Mouse (Mus musculus) layer of hippocampus, postnatal 36 days (tissue): ENCODE measurements around the gene Adcy4. TPM values are rescaled to one million over a fixed set of nuclear protein-coding genes. Genes with fewer than 3 reads are reported as not detected.

Experiments used
- DNase-seq, 2 experiments: peaks; one replicate each; pipeline ENCODE4 v3.0.0; 2022
- total RNA-seq, 2 experiments: library from RNA; stranded (reverse); gene quantifications; 2 replicates each; pipeline ENCODE4 v1.2.3; 2021

Gene Adcy4
- 1 to 10 TPM; 2.5 to 3.2 TPM for total RNA-seq

DNA sequence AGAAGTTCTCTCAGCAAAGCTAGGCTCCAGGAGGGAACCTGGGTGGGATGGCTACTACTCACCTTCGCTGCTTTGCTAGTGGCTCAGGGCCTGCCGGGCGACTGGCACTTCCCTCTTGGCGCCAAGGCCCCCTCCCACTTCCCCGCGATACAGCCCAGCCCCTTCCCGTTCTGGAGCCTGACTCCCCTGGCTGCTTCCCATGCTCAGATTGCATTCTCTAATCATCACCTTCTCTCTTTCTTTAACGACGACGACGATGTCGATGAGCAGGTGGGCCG lies at the start of gene Adcy4:
Gene Adcy4, minus strand, starts transcription at position 138 of the 278 bp plus-strand sequence.
- no peak for DNase-seq

DNA sequence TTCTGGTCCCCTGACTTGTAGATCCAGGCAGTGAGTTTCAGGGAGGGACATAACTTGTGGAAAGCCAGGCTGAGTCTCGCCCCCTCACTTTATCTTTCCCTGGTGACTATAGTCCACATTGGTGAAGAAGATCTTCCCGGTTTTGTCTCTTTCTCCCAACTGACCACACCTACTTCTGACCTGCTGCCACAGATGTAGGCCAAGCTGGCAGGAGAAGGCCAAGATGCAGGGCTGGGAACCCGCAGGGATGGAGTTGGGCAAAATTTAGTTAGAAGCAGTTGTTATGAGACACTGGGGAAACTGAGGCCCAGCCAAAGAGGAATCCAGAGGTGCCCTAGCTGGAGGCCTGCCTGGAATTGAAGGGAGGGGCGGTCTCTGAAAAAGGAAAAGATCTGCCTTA lies 49.2 kb upstream of the Adcy4 start:
- DNase-seq = no peak

DNA sequence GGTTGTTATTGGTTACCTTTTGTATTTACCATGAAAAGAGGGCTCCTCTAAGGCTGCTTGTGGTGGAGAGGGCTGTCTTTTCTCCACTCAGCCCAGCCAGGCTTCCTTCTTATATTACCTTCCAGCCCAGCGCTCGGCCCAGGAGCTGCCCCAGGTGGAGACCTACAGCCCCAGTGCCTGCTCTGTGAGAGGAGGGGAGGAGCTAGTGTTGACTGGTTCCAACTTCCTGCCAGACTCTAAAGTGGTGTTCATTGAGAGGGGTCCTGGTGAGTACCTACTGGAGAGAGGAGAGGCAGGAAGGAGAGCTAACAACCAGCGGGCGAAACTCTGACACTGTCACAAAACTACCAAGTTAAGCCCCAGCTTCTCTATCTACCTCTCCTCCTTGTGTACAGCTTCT lies 46.4 kb upstream of the Adcy4 start:
- no peak for DNase-seq

DNA sequence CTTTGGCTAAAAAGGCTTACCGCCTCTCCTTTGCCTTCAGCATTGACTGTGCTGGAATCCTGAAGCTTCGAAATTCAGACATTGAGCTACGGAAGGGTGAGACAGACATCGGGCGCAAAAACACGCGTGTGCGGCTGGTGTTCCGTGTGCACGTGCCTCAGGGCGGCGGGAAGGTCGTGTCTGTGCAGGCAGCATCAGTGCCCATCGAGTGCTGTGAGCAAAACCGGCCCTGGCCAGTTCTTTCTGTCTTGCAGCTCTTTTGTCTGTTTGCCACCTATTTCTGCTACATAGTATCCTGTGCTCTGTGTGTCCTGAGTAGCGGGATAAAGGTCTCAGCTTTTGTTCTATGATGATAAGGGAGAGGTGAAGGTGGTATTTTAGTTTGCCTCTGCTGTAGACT lies 46.0 kb upstream of the Adcy4 start:
- no peak for DNase-seq

DNA sequence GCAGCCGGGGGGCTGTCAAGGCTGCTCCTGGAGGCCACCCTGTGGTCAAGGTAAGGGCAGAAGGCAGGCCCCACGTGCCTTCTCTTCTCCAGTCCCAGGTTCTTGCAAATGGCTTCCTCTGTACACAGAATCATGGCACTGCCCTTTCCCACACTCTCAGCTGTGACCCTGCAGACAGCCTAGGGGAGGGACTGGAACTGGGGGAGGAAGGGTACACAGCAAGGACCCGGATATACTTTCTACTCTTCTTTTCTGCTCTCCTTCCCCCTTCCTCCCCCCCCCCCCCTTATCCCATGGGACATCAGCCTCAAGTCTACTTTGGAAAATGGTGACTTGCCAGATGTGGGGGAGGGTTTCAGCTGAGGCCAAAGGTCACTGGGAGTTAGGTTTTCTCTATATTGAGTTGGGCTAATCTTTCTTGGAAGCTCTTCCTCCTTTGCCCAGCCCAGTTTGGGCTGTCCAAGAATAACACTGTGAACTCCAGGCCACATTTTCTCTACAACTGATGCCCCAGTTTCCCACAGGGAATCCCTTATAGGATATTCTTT lies 44.9 kb upstream of the Adcy4 start:
- DNase-seq = no peak

DNA sequence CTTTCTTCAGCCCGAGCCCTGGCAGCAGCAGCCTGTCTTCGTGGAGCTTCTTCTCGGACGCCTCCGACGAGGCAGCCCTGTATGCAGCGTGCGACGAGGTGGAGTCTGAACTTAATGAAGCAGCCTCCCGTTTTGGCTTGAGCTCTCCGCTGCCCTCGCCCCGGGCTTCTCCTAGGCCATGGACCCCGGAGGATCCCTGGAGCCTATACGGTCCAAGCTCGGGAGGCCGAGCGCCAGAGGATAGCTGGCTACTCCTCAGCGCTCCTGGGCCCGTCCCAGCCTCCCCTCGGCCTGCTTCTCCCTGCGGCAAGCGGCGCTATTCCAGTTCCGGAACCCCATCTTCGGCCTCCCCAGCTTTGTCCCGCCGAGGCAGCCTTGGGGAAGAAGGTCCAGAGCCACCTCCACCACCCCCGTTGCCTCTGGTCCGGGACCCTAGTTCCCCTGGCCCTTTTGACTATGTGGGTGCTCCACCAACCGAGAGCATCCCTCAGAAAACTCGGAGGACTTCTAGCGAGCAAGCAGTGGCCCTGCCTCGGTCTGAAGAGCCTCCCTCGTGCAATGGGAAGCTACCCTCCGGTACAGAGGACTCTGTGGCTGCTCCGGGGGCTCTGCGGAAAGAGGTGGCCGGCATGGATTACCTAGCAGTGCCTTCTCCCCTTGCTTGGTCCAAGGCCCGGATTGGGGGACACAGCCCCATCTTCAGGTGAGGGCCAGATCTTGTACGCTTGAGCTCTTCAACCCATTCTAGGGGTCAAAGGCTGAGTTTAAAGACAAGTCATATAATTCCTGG lies 42.9 kb upstream of the Adcy4 start:
- no peak for DNase-seq

DNA sequence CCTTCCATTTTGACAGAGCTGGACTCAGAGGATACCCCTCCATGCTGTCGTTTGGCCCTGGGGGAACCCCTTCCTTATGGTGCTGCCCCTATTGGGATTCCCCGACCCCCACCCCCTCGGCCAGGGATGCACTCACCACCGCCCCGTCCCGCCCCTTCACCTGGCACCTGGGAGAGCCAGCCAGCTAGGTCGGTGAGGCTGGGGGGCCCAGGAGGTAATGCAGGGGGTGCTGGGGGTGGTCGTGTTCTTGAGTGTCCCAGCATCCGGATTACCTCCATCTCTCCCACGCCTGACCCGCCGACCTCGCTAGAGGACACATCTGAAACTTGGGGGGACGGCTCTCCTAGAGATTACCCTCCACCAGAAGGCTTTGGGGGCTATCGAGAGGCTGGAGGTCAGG lies 42.2 kb upstream of the Adcy4 start:
- no peak for DNase-seq

DNA sequence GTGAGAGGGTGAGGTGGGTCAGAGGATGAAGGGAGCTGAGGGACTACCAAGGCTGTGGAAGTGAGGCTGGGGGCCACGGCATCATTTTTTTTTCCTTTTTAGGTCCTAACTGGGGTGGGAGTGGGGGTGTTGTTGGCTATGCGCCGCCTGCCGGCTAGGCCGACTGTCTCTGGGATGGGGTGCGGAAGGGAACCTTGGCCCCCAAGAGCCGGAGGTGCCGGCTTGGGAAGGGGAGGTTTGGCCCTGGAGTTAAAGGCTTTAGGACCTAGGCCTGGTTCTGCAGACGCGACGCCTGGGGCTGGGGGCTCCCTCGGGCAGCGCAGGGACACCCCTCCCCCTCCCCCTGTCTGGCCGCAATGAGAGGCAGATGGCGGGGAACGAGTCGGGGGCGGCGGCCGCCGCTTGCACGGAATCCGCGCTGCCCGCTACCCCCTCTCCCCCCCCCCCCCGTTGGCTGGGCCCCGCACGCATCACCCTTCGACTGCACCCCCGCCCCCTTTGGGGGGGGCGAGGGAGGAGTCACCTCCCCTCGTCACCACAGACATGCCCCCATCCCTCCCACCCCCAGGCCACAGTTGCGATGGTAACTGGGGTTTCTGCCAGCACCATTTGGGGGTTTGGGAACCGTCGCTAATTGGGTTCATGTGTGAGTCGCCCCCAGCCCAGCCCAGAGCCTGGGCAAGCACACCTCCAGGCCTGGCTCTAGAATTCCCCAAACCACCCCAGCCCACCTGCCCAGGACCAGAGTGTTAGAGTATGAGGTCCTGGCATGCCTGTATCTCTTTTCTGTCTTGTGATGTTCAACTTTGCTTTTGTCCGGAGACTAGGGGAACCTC lies 41.5 kb upstream of the Adcy4 start:
- no peak for DNase-seq

DNA sequence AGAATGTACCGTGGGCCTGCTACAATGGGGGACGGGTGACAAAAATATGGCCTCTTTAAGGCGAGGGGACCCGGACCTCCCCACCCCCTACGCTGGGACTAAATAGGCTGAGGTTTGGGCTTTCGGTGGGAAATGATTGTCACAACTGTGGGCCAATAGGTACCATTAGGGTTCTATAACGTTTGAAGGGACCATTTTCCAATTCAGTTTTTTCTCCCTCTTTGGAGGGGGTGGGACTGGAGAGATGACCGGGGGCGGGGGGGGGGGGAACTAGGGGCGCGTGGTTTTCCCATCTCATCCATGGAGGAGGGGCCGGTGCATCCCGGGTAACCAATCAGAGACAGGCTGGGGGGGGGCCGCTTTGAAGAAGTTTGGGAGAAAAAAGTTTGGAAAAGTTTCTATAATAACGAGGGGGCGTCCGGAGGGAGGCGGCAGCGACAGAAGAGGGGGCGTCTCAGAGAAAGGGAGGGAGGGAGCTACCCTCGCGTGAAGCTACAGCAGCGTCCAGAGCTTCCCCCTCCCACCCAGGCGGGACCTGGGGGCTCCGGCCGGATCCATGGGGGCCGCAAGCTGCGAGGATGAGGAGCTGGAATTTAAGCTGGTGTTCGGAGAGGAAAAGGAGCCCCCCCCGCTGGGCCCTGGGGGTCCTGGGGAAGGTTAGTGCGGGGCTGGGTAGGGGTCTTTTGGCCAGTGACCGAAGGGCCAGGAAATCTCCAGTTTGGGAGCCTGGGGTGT lies 40.8 kb upstream of the Adcy4 start:
- DNase-seq = no peak

DNA sequence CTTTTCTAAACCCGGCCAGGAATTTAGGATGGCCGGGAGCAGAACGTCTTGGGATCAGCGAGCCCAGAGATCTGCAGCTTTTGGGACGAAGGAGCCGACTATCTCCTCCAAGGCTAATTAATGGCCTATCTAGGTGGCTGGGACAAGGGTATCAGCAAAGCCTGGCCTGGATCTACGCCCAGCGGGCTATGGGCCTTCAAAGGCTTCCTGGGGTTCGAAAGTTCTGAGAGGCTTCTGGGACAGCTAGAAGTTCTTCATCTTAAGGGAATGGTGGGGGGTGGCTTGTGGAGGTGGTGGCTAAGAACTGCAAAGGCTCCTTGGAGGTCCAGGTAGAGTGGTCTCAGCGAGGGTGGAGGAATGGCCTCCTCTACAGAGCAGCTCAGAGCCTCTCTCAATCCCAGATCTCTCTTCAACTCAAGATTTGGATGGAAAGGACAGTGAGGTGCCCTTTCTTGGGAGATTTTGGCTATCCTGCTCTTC lies 40.1 kb upstream of the Adcy4 start:
- DNase-seq = no peak

DNA sequence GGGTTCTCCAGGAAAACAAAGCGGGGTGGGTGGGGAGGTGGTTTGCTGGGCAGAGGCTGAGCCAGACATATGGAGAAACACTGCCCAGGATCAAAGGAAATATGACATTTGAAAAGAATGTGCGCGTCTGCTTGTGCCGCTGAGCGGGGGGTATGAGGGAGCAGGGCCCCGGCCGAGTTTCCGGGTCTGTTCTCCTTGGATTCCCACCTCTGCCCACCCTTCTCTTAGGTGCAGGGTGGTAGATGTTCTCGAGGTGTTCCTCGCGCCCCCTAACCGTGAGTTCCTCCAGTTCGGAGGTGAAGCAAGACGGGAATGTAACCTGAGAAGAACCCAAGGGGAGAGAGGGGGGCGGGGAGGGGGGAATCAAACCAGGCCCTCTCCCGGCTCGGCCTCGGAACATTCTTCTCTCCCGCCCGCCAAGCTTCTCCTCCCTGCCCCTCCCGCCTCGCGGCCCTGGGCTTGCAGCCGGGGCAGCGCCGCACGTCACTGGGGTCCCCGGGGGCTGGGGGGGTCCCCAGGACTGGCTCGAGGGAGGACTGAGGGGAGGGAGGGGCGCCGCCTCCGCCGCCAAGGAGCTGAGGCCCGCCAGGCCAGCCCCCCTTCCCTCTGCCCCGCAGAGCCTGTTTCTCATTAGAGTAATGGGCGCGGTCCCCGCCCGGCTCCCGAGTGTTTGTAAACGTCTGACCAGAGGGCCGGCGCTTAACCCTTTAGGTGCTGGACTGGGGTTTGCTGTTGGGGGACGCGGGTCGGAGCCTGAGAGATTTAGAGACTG lies 39.3 kb upstream of the Adcy4 start, which contains the start of gene Nfatc4:
Gene Nfatc4, plus strand, starts transcription at position 154 of the 772 bp plus-strand sequence.
- peak; percentile 16 to 36 for DNase-seq

DNA sequence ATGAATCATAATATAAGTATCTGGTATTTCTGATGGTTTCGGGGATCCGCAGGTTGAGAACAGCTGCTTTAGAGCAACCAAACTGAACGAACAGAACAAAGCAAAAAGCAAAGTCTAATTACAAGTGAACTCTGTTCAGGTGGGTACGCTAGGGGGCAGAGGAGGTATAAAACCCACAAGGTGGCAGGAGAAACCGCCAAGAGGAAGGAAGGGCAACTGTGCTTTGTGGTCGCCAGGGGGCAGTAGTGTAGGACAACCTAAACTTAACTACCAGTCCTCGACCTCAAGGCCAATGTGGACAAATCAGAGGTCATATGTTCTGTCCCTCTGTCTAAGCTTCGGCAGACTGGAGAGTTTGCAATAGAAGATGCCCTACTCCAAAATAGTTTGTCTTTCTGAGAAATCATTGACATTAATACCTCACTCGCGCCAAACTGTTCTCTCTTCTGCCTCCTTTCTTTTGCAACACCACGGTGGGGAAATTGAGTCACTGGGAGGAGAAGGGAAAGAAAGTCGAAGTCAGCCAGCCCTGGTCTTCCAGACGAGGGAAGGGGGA lies 38.6 kb upstream of the Adcy4 start:
- DNase-seq = peak; percentile 27 to 50

DNA sequence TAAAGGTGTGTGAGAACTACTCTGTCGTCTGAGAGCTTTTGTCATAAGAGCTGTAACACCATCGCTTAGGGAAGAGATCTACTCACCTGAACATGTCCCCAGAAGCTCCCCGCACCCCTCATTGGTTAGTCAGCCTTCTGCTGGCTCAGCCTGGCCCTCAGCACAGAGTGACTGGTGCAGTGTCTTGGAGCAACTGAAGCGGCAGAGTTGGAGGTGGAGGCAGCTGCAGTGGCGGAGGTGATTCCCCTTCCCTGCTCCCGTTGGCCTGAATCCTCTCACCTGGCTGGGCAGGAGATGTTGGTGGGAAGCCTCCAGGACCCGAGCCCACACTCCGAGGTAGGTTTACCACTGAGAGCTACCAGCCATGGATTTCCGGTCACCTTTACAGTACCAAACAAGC lies 36.7 kb upstream of the Adcy4 start:
- no peak for DNase-seq

DNA sequence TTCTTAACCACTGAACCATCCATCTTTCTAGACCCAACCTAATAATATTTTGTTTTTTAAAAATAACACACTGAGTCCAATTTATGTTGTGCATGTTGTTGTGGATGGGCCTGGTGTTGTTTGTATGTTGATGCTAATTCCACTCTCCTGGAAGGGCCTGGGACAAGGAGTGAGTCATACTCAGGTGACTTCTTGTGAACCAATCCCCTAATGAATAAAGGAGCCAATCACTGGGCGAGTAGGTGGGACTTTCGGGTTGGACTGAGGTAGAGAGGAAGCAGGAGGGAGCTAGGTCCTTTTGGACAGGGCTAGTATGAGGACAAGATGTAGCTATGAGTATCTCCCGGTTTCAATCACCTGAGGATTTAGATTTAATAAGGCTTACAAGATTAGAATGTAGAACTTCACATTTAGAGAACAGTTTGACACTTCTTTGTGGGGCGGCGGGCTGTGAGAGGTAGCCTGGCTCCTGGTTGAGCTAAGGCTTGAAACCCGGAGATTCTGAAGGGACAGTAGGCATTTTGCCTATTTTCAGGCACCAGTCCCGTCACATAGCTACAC lies 36.0 kb upstream of the Adcy4 start:
- no peak for DNase-seq

DNA sequence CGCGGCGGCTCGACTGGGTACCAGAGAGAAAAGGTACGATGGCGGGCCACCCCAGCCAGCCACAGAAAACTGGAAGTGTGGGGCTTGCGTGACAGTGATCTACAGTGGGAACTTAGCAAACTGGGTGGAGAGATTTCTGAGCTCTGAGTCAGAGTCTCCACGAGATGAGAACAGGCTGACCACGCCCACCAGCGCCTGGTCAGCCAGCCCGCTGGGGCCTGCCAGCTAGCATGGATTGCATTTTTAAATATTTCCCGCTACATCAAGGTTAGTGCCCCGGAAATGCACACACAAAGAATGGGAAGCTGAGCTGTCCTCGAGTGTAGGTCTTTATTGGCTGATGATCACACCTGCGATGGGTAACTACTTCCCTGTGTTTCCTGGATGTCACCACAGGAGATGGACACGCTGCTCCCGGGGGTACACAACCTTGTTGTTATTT lies 31.4 kb upstream of the Adcy4 start:
- no peak for DNase-seq

DNA sequence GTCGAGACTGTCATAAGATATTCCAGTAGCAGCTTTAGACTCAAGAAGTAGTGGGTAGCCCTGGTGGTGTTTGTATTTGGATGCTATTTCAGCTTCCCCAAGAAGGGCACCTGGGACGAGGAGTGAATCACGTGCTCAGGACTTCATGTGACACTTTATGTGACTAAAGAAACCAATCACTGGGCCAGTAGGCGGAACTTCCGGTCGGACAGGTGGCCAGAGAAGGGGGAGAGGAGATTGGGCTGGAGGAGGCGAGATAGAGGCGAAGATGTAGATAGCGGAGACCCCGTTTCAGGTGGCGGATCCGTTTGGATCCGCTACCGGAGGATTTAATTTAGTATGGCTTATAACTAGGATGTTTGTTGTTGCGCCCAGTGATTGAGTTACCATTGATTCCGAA lies 31.0 kb upstream of the Adcy4 start:
- no peak for DNase-seq

DNA sequence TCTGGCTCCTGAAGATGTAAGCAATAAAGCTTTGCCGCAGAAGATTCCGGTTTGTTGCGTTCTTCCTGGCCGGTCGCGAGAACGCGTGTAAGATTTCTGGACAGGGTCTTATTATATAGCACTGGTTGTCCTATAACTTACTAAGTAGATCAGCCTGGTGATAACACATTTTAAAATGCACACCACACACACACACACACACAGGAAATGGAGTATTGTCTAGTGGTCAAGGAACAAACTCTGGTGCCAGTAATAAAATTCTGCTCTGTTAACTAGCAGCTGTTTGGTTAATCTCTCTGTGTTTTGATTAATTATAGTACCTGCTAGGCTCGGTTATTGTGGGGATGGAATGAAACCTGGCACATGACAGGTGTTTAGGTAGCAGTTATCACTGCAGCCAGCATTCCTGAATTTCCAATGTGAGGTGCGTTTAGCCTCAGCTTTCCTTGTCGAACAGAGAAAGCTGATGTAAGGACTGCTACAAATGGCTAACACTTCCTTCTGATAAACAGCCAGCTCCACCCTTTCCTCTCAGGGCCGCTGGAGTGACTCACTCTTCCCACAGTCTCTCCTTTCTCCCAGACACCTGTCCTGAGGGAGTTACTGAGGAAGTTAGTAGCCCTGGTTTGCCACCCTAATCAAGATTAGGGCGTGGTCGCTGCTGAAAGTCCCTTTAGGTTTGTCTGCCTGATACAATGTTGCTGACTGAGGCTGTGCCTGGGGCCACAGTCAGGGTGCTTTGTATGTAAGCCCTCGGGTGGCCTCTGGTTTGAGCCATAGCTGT lies 11.7 kb upstream of the Adcy4 start:
- DNase-seq = no peak

DNA sequence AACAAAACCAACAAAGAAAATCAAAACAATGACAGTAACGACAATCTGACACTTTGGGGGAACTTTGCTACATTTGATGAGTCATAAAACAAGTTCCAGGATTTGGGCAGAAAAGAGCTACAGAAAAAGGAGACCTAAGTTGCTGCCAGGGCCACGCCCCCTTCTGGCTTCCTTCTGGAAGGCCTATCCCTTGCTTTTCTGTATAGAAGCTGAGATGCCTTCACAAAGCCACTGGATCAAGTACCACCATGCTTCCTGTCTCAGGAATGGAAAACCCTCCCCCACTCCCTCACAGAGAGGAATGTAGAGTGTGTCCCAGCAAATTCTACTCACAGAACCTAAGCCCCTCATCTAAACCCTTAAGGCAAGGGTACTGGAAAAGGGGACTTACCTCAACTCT lies 10.1 kb upstream of the Adcy4 start:
- no peak for DNase-seq

DNA sequence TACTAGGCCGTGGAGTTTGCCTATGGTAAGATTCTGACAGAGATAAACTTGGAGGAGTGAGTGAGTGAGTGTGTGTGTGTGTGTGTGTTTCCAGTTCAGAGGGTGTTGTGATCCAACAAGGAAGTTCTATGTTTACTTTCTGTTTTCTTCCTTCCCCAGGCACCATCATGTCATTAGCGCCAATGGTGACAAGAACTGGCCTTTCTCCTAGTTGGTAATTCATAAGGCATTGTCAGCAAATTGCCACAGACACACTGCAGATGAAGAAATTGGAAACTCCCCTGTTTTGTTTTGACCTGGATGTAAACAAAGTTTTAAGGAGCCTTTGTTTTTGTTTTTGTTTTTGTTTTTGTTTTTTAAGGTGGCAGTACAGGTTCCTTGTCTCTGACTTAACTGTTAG lies 9.6 kb upstream of the Adcy4 start:
- no peak for DNase-seq

DNA sequence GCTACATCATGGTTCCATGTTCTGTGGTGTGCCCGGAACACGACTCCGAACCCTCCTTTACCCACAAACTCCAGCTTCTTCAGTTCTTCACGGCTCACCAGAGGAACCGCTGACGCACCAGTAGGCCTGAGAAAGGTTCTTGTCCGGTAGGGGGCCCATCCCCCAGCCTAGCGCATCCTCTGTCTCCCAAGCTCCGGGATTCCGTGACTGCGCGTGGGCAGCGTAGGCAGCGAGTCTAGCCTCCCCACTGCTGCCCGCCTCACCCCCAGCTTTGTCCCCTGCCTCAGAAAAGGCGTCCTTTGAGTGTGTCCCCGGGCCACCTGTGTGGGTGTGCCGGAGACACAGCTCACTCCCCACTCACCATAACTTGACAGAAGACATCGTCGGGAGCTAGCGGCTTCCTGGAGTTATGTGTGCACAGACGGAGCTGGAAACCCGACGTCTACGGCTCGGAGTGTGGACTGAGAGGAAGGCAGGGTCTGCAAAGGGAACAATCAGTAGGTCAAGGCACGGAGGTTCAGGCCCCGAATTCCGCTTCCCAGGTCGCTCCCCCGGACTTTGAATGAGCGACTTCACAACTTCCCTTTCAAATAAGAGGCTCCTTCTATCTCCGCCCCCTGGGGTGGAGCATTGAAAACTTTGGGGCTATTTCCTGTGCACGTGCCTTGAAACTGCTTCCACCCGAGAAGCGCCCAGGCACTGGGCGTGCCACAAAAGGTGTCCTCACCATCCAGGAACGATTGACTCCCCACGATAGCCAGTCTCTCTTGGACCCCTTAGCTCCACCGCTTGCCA lies 4.6 kb upstream of the Adcy4 start, which contains the start of gene Ripk3:
Gene Ripk3, minus strand, starts transcription at position 610 of the 795 bp plus-strand sequence.
- no peak for DNase-seq
